Mouse (Mus musculus) limb, embryonic 15.5 days (tissue): ENCODE measurements around the gene Fermt3. TPM values are rescaled to one million over a fixed set of nuclear protein-coding genes. Genes with fewer than 3 reads are reported as not detected.

Source experiments
- ATAC-seq: fragments of 200-750 bp; cut with Nextera tagmentation; 2 replicates; pipeline ENCODE4 v1.8.0; 2017; ENCODE audit warnings: low read depth, moderate TSS enrichment; ENCODE audit not compliant: insufficient number of reproducible peaks, low FRiP score, low TSS enrichment
- H3K27ac ChIP-seq: fragments of 300-500 bp; sonication (generic); 2 replicates; pipeline ENCODE4 v1.5.1; 2015; ENCODE audit warnings: moderate library complexity, mild to moderate bottlenecking, inconsistent platforms
- H3K27me3 ChIP-seq: fragments of 300-500 bp; sonication (generic); 2 replicates; pipeline ENCODE4 v1.6.1; 2015; ENCODE audit warnings: inconsistent platforms
- H3K36me3 ChIP-seq: fragments of 300-500 bp; sonication (generic); 2 replicates; pipeline ENCODE4 v1.6.1; 2015; ENCODE audit warnings: inconsistent platforms
- H3K4me1 ChIP-seq: fragments of 300-500 bp; sonication (generic); 2 replicates; pipeline ENCODE4 v1.6.1; 2015; ENCODE audit warnings: inconsistent platforms
- H3K4me2 ChIP-seq: fragments of 300-500 bp; sonication (generic); 2 replicates; pipeline ENCODE4 v1.6.1; 2015; ENCODE audit warnings: mild to moderate bottlenecking, inconsistent platforms
- H3K4me3 ChIP-seq: fragments of 300-500 bp; sonication (generic); 2 replicates; pipeline ENCODE4 v1.5.1; 2015; ENCODE audit warnings: mild to moderate bottlenecking, inconsistent platforms
- H3K9ac ChIP-seq: fragments of 300-500 bp; sonication (generic); 2 replicates; pipeline ENCODE4 v1.6.1; 2015; ENCODE audit warnings: inconsistent platforms
- H3K9me3 ChIP-seq: fragments of 300-500 bp; sonication (generic); 2 replicates; pipeline ENCODE4 v1.6.1; 2016; ENCODE audit warnings: inconsistent platforms
- WGBS: fragments of 180-500 bp; shearing (Covaris S2); methylation state at CpG from one replicate; pipeline ENCODE4 v1.1.7; 2015; 5-methylcytosine and 5-hydroxymethylcytosine counted together
- polyA plus RNA-seq: library from polyadenylated mRNA; unstranded; fragments of >200 nt; fragmentation: Nextera tagmentation; extraction: Ambion mirVana; gene quantifications from 2 replicates; pipeline ENCODE4 v1.2.1, GENCODE M21; 2015

Gene Fermt3
- polyA plus RNA-seq, 1 experiment from 2014 or later: 13.1 TPM

- Histone ChIP-seq H3K27ac (no peak overlapping the region), H3K4me3 (no peak overlapping the region), H3K9me3 (no peaks in the 10 kb centered on the region), H3K4me1 (no peaks in the 10 kb centered on the region), H3K36me3 (peaks cover 95% of the 10 kb centered on the region), H3K4me2 (no peak overlapping the region), H3K9ac (no peak overlapping the region), H3K27me3 (no peaks in the 10 kb centered on the region)
- 91% methylated on average over 5 of the region's 5 CpGs for WGBS
- ATAC-seq: no peak
These were observed 10.3 kb upstream of the Fermt3 start for GRCm38 (mm10) chr19:7029531-7029930.

- Histone ChIP-seq H3K27me3 (no peaks in the 10 kb centered on the region), H3K36me3 (peaks cover 74% of the 10 kb centered on the region), H3K9me3 (no peaks in the 10 kb centered on the region), H3K9ac (no peak overlapping the region), H3K4me3 (no peak overlapping the region), H3K4me1 (no peaks in the 10 kb centered on the region), H3K4me2 (no peak overlapping the region), H3K27ac (no peak overlapping the region)
- WGBS: 45% methylated on average over 3 of the region's 3 CpGs
- 0 out of 2 replicates have a peak, but pooled peaks have one; percentile 21 for ATAC-seq
These were observed 964 bp upstream of the Fermt3 start for GRCm38 (mm10) chr19:7020224-7020641.

DNA sequence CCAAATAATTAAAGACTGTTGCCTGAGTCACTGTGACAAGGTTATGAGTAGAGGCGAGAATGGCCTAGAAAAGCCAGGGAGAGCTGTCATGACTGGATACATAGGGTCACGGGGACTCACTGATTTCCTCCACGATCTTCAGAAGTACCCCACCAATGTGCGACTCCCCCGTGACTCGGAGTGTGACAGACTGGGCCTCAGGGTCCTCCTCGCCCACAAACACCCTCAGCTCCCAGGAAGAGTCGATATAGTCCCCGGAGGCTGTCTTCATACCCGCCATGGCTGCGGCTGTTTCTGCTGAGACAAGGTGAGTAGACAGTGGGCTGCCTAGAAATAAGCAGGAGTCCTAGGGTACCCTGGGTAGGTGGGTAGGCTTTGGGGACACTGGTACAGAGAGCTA, 723 bp downstream of the Fermt3 start:
- Histone ChIP-seq H3K9me3 (no peaks in the 10 kb centered on the region), H3K4me2 (no peak overlapping the region), H3K4me1 (0 out of 2 replicates have a peak, but pooled peaks cover 2% of the 10 kb centered on the region), H3K27me3 (no peaks in the 10 kb centered on the region), H3K4me3 (no peak overlapping the region), H3K27ac (0 out of 2 replicates have a peak overlapping the region, but pooled peaks have one; percentile 17), H3K36me3 (peaks cover 68% of the 10 kb centered on the region), H3K9ac (no peak overlapping the region)
- WGBS: 80% methylated on average over 11 of the region's 11 CpGs
- ATAC-seq: no peak

GRCm38 (mm10) chr19:7017541-7018457, 1.5 kb downstream of the Fermt3 start:
- WGBS: 72% methylated on average over 12 of the region's 12 CpGs
- Histone ChIP-seq H3K36me3 (peaks cover 61% of the 10 kb centered on the region), H3K9ac (no peak overlapping the region), H3K27me3 (no peaks in the 10 kb centered on the region), H3K4me1 (0 out of 2 replicates have a peak, but pooled peaks cover 2% of the 10 kb centered on the region), H3K4me3 (no peak overlapping the region), H3K27ac (peak overlapping the region; percentile 17; the same call in 1 of the 2 replicates), H3K4me2 (no peak overlapping the region), H3K9me3 (no peaks in the 10 kb centered on the region)
- no peak for ATAC-seq

GRCm38 (mm10) chr19:7014481-7015135, 4.7 kb downstream of the Fermt3 start:
- no peaks in the 10 kb centered on the region for H3K27me3 ChIP-seq
- 90% methylated on average over 20 of the region's 20 CpGs for WGBS
- no peaks in the 10 kb centered on the region for H3K9me3 ChIP-seq
- peaks cover 29% of the 10 kb centered on the region for H3K36me3 ChIP-seq
- no peak for ATAC-seq
- no peak overlapping the region for H3K4me3 ChIP-seq
- H3K4me1 ChIP-seq: 0 out of 2 replicates have a peak, but pooled peaks cover 2% of the 10 kb centered on the region
- H3K9ac ChIP-seq: no peak overlapping the region
- H3K4me2 ChIP-seq: no peak overlapping the region
- no peak overlapping the region for H3K27ac ChIP-seq

GRCm38 (mm10) chr19:7013984-7014383, 5.3 kb downstream of the Fermt3 start:
- Histone ChIP-seq H3K9me3 (no peaks in the 10 kb centered on the region), H3K4me3 (no peak overlapping the region), H3K4me2 (no peak overlapping the region), H3K27ac (no peak overlapping the region), H3K36me3 (peaks cover 22% of the 10 kb centered on the region; the same call in 1 of the 2 replicates), H3K4me1 (0 out of 2 replicates have a peak, but pooled peaks cover 2% of the 10 kb centered on the region), H3K9ac (no peak overlapping the region), H3K27me3 (no peaks in the 10 kb centered on the region)
- WGBS: 85% methylated on average over 9 of the region's 9 CpGs
- ATAC-seq: no peak

GRCm38 (mm10) chr19:7012426-7012825, 6.8 kb downstream of the Fermt3 start:
- no peak for ATAC-seq
- Histone ChIP-seq H3K4me2 (no peak overlapping the region), H3K4me1 (0 out of 2 replicates have a peak, but pooled peaks cover 2% of the 10 kb centered on the region), H3K27ac (no peak overlapping the region), H3K27me3 (no peaks in the 10 kb centered on the region), H3K9me3 (no peaks in the 10 kb centered on the region), H3K36me3 (peaks cover 10% of the 10 kb centered on the region; the same call in 1 of the 2 replicates), H3K9ac (no peak overlapping the region), H3K4me3 (no peak overlapping the region)
- 81% methylated on average over 4 of the region's 4 CpGs for WGBS

DNA sequence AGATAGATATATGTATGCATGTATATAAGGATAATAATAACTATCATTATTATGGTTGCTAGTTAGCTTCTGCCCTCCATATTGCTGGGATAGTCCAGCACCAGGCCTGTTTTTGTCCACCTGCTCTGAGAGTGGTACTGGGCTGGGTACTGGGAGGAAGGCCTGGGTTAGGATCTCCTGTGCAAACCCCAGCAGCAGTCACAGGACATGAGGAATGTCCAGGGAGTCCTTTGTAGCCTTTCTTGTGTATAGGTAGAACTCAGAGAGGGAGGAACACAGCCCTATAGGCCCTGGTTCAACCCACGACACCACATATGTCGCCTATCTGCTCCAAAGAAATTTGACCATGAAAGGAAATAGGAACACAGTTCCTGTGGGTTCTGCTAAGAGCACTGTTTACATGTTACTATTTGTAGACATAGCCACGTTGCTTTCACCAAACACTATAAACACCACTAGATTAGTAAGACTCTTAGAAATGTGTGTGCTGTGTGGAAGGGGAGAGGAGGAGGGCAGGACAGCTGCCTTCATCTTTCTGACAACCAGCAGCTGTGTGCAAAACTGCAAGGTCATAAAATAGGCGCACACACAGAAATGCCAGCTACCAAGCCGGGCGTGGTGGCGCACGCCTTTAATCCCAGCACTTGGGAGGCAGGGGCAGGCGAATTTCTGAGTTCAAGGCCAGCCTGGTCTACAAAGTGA, 12.2 kb downstream of the Fermt3 start:
- H3K4me3 ChIP-seq: no peak overlapping the region
- WGBS: 76% methylated on average over 9 of the region's 9 CpGs
- H3K27ac ChIP-seq: no peak overlapping the region

GRCm38 (mm10) chr19:6999360-7000063, 19.8 kb downstream of the Fermt3 start:
- no peak overlapping the region for H3K9ac ChIP-seq
- ATAC-seq: no peak
- WGBS: 92% methylated on average over 19 of the region's 19 CpGs

More for the DNA sequence above, 12.2 kb downstream of the Fermt3 start:
- Histone ChIP-seq H3K27me3 (no peaks in the 10 kb centered on the region), H3K4me1 (no peaks in the 10 kb centered on the region), H3K9me3 (no peaks in the 10 kb centered on the region), H3K36me3 (no peaks in the 10 kb centered on the region), H3K9ac (no peak overlapping the region), H3K4me2 (no peak overlapping the region)
- no peak for ATAC-seq

GRCm38 (mm10) chr19:6997721-6998290, 21.5 kb downstream of the Fermt3 start:
- no peak overlapping the region for H3K4me3 ChIP-seq
- no peak overlapping the region for H3K9ac ChIP-seq
- no peak for ATAC-seq
- peaks cover 26% of the 10 kb centered on the region for H3K36me3 ChIP-seq
- H3K27ac ChIP-seq: no peak overlapping the region
- H3K27me3 ChIP-seq: no peaks in the 10 kb centered on the region
- WGBS: 80% methylated on average over 9 of the region's 9 CpGs
- H3K9me3 ChIP-seq: no peaks in the 10 kb centered on the region
- H3K4me2 ChIP-seq: no peak overlapping the region
- peaks cover 32% of the 10 kb centered on the region for H3K4me1 ChIP-seq

More at GRCm38 (mm10) chr19:6999360-7000063, 19.8 kb downstream of the Fermt3 start:
- Histone ChIP-seq H3K9me3 (no peaks in the 10 kb centered on the region), H3K36me3 (peaks cover 26% of the 10 kb centered on the region), H3K27me3 (no peaks in the 10 kb centered on the region), H3K4me2 (no peak overlapping the region), H3K27ac (no peak overlapping the region), H3K4me3 (no peak overlapping the region), H3K4me1 (peaks cover 22% of the 10 kb centered on the region)

DNA sequence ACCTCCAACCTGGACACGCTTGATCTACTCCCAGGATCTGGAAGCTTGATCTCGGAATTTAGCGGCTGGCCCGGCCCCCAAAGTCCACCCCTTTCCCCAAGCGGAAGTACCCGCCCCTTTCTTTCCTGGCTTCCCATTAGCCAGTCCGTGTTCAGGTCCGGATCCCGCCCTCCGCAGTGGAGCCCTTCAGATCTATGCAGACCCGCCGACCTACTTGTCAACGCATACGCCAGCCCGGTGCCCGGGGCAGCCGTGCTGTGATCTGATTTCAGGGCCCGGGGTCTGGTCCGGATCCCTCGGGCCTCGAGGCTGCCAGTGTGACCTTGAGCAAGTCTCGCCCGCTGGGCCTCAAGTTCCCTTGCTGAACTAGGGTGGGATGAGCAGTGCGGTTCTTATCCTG, 23.3 kb downstream of the Fermt3 start, which contains the start of the genes Nudt22 and Trpt1:
Nudt22 (minus strand) TSS at position 112 of the 400 bp plus-strand sequence.
Trpt1 (plus strand) TSS at position 126 of the 400 bp plus-strand sequence.
- Histone ChIP-seq H3K9ac (peak within 1 kb of the TSS; percentile 74), H3K4me1 (peaks cover 43% of the 10 kb centered on the region), H3K4me2 (peak within 1 kb of the TSS; percentile 80), H3K4me3 (peak within 1 kb of the TSS; percentile 63), H3K9me3 (no peaks in the 10 kb centered on the region), H3K27ac (peak within 1 kb of the TSS; percentile 75), H3K36me3 (peaks cover 26% of the 10 kb centered on the region), H3K27me3 (no peaks in the 10 kb centered on the region)
- WGBS: under 1% methylated on average over 23 of the region's 24 CpGs
- peak; percentile 79 for ATAC-seq
